Mouse (Mus musculus): ENCODE measurements around the gene Uvrag.
A peak's percentile ranks its signal among the peaks of the same experiment; 100 is the strongest.

The Uvrag gene

GRCm38 (mm10) chr7:99052471-99053241 lies 88.3 kb downstream of the Uvrag start:
- DNase-seq: peak; percentile 25

DNA sequence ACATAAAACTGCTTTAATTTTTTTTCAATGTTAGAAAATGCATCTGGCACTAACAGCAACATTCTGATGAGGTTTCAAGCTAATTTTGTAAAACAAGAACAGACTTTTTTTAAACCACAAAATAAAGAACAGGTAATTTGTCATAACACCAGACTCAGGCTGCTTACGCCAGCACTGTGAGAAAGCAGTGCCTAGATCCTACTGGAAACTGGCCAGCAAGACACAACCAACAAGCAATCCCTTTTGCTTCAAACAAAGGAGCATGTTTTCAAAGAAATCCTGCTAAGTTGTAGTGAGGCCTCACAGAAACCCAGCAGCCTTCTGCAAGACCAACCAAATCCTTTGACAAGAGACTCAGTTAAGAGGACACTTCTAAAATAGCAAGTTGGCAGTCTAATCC lies 90.1 kb downstream of the Uvrag start:
- DNase-seq: no peak

DNA sequence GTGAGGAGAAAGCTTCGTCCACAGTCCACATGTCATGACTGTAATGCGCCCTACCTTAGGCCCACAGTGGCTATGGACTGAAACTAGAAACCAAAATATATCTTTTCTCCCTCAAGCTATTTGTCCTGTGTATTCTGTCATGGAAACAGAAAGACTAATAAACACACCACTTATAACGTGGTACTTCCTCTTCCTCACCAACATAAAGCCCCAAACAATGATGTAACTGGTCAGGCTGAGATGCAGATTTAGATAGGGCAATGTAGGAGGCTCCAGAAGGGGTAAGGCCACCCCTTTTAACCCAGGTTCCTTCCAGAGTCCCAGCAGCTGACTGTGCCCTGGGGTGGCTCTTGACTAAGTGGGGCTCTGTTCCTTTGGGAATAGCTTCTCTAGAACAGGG lies 91.0 kb downstream of the Uvrag start:
- DNase-seq: no peak

GRCm38 (mm10) chr7:99046545-99047206 lies 94.3 kb downstream of the Uvrag start:
- DNase-seq: no peak

DNA sequence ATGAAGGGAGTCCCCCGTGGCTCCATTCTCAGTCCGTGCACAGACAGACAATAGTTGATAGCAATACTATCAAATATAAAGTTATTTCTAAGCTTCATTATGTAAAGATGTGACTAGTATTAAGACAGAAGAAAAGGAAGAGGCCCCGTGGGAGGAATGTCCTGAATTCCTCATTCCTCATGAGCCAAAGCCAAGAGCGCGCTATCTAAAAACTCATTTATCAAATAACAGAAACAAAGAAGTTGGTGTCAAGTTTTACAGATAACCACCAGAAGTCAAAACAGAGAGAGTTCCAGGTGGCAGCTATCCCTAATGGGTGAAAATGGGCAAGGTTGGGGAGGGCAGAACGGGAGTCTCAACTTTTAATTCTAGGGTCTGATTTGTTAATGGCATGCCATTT lies 95.4 kb downstream of the Uvrag start:
- no peak for DNase-seq

DNA sequence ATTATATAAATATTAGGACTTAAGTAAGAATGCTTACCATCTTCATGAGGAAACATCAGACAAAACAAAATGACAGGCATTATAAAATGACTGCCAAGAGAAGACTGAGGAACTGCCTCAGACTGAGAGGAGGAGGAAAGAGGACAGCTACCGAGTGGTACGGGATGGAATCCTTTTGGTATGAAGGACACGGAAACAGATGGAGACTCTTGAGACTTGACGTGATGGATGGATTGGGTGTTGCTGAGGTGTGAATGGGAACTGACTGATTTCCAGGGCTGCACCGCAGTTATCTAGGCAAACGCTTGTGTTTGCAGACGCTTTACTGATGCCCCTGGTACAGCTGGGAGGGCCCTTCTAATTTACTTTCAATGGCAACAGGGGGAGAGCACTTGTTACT lies 97.0 kb downstream of the Uvrag start:
- DNase-seq: no peak

DNA sequence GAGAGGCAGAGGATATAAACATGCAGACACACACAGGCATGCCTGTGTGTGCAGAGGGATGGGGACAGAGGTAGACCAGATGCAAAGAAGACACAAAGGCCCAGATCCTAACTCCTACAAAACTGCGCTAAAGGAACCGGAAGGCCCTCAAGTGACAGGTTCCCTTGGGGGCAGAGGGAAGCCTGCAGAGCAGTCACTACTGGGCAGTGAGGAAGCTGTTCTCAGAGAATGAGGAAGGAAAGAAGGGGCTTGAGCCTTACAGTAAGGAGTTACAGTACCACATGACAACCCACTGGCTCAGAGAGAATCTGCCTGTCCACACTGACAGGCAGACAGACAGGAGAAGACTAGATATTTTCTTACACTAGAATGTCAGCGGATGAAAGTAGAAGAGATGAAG lies 97.6 kb downstream of the Uvrag start:
- DNase-seq: no peak

DNA sequence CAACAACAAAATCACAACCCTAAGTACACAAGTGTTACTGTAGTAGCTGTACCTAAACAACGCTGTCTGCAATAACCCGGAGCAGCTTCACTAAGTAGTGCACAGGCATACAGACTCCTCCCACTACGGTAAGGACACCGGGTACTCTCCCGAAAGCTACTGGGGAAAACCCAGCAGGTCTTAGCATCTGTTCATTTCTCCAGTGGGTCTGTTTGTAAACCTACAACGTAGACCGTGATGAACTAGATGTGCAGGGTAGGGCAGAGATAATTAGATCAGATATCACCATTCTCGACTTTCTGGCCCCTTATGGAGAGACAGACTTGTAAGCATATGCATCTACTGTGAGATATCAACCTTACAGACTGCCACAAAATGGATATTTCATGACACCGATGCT lies 99.1 kb downstream of the Uvrag start:
- no peak for DNase-seq

DNA sequence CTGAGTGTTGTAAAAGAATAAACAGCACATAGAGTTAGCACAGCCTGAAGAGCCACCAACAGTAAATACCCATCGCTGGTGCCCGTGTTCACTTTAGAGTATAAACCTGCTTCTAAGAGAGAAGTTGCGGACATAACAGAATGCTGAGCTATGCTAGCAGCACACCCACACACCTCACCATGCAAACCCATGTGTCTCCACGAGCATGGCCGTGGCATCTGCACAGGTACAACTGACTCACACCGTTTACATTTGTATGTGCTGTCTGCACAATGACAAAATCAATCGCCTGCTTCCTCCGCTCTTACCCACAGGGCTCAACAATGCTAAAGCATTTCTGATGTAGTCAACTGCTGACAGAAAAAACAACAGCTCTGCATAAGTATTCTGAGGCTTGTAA lies 101.0 kb downstream of the Uvrag start:
- no peak for DNase-seq

- no peak for DNase-seq
Measured at GRCm38 (mm10) chr7:99036284-99036683, 104.7 kb downstream of the Uvrag start.

DNA sequence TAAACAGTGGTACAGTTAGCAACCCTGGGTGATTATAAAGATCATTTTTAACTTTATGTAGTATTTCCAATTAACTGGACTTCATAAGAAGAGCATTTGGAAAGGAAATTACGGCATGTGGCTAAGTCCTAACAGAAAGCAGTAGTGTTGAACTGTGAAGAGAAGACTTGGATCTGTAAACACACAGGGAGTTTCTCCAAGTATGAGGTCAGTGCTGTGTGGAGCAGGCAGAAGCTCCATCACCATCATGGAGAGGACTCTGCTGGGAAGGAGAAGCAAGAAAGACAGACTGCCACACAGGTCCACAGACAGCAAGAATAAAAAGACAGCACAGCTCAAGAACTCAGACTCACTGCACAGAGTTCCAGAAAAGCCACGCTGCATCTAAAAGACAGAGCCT lies 106.0 kb downstream of the Uvrag start:
- no peak for DNase-seq

DNA sequence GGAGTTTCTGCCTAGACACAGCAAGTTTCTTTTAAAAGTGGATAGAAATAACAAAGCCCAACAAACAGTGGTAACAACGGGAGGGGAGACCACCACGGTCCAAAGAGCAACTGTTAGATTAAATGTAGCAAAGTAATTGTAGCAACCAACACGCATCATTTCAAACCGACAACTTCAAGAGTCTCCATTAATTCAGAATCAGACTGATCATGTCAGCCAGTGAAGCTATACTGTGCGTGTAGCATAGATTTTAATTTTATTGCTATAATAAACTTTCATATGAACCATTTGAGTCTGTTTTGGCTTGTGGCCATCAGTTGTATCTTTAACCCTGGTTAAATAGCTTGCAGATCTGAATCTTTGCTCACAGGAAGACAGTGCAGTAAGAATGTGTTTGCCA lies 107.1 kb downstream of the Uvrag start:
- DNase-seq: no peak

- DNase-seq: no peak
Measured at GRCm38 (mm10) chr7:99033314-99033713, 107.6 kb downstream of the Uvrag start.

DNA sequence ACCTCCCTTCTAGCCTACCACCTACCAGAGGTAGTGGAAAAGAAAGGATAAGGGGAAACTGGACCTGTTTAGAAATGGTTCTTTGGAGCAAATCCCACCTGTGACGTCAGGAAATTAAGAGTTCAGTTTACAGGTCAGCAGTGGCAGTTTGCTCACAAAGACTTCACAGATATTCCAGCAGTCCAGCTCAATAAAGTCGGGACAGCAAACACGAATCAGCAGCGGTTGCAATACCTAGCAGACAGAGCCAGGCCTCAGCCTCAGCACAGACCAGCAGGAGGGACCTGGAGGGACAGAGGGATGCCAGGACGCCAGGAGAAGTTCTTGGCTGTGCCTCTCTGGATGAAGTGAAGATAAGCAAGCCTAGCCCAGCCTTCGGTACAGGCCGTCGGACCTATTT lies 108.9 kb downstream of the Uvrag start:
- DNase-seq: no peak

DNA sequence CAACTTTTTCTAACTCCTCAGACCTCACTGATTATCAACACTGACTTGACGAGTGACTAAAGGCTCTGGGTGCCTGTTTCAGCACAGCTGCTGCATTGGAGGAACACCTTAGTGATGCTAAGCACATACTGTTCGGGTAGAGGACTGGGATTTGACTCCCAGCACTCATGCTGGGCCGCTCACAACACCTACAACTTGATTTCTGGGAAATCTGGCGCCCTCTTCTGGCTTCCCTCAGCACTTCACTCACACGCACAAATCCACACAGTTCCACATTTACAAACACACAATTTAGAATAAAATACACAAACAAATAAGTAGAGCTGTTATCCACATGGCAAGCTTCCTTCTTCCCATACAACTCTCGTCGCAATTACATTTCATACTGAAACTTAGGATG lies 112.8 kb downstream of the Uvrag start:
- no peak for DNase-seq

DNA sequence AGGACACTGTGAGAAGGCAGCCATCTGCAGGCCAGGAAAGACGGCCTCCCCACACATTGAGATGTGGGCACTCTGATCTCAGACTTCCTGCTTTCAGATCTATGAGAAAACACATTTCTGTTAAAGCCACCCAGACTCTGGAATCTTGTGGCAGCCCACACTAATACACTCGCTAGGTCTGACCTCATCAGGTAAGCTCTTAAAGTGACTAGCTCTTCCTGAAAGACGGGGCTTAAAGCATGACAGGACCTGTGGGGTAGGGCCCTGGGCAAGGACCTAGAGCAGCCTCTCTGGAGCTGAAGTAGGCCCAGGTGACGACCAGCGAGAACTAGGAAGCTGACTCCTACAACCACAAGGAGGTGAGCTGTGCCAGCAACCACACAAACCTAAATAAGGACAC lies 113.8 kb downstream of the Uvrag start:
- no peak for DNase-seq

GRCm38 (mm10) chr7:99025989-99026388 lies 115.0 kb downstream of the Uvrag start:
- DNase-seq: no peak

DNA sequence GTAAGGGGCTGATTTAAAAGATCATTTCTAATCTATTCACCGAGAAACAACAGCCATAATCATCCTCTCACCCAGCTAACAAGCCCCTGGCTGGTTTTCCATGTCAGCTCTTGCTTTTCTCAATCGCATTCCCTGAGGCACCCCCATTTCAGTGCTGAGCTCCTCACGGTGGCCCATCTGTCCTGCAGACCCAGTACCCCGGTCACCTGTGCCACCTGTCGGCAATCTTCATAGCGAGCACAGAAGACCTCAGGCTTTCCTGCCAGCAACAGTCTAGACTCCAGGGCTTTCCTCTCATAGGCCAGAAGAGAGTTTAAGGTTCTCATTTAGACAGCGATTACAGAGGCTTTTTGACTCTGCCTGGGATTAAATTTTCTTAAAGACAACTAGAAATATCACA lies 115.7 kb downstream of the Uvrag start:
- no peak for DNase-seq

- no peak for DNase-seq
Measured at GRCm38 (mm10) chr7:99024791-99025190, 116.2 kb downstream of the Uvrag start.

DNA sequence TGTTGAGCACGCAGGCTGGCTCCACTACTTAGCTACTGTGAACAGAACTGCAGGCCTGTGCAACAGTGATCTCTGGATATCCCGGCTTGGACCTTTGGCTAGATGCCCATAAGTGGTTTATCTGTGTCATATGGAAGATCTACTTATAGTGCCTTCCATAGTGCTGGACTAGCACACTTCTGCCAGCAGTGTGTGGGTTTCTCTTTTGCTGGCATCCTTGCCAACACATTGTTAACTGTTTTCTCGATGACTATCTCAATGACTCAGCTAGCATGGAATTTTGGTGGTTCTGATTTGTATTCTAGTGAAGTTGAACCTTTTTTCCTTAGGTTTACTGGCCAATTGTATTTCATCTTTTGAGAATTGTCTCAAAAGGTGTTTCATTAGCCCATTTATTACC lies 117.0 kb downstream of the Uvrag start:
- no peak for DNase-seq

GRCm38 (mm10) chr7:99021277-99021676 lies 119.7 kb downstream of the Uvrag start:
- DNase-seq: no peak

DNA sequence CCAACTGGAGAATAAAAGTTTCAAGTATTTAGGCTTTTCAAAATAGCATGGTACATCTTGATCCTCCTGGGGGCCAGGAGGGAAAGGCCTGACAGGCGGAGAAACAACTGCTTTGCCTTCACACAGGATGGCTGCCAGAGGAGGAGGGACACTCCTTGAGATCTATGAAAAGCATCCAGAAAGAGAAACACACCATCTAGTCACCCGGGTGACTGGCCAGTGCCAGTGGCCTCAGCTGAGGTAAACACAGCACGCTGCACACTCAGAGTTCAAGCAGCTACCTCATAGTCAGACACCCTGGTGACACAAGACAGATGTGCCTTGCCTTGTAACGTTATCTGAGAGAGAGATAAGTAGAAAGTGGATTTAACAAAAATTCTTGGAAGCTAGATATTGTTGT lies 120.6 kb downstream of the Uvrag start:
- peak; percentile 50 for DNase-seq

- no peak for DNase-seq
Measured at GRCm38 (mm10) chr7:99017224-99017844, 123.6 kb downstream of the Uvrag start.

DNA sequence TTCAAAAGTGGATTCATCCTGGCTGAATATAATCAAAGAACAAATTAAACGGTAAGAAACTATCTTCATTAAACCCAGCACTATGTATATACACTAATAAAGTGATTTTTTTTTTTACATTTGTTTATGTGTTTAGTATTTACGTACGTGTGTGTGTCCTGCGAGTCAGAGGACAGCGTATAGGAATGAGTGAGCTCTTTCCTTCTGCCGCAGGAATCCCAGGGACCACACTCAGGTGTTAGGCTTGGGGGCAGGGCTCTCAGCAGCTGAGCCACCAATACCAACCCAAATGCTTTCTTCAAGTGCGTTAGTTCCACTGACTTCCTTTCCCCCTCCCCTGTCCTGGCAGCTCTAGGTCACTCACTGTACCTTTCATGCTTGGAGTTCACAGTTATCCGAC lies 125.0 kb downstream of the Uvrag start:
- no peak for DNase-seq
